Mouse (Mus musculus): ENCODE data around the gene Afg3l1. TPM values are rescaled to one million over a fixed set of nuclear protein-coding genes. Genes with fewer than 3 reads are reported as not detected.
"Not testable (repeated sequence)": the region's sequence is repeated elsewhere in the genome, so short reads cannot be mapped to it uniquely, and the experiment has no call there.

Afg3l1 gene
- total RNA-seq, 1 experiment from 2014 or later = 77.9 TPM

DNA sequence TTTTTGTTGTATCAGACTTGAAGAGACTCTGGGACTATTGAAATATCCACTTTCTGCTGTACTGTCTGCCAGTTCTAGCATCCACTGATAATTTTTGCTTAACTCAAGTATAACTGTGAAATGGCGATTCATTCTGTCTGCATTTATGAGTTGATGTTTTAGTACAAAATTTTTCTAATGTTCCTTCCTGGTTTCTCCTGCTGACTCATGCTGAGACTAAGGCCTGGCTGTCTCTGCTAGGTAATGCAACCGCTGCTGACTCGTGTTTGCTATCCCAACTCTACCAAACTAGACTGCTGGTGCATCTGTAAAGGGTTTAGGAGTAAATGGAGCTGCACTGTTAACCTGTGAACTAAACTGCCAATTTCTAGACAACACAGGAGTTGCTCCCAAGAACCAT lies 10.2 kb upstream of the Afg3l1 start:
- no peak for DNase-seq

- DNase-seq = not testable (repeated sequence)
Observed at GRCm38 (mm10) chr8:123472991-123473390, 4.7 kb upstream of the Afg3l1 start.

- not testable (repeated sequence) for DNase-seq
Observed at GRCm38 (mm10) chr8:123474549-123474948, 3.2 kb upstream of the Afg3l1 start.

DNA sequence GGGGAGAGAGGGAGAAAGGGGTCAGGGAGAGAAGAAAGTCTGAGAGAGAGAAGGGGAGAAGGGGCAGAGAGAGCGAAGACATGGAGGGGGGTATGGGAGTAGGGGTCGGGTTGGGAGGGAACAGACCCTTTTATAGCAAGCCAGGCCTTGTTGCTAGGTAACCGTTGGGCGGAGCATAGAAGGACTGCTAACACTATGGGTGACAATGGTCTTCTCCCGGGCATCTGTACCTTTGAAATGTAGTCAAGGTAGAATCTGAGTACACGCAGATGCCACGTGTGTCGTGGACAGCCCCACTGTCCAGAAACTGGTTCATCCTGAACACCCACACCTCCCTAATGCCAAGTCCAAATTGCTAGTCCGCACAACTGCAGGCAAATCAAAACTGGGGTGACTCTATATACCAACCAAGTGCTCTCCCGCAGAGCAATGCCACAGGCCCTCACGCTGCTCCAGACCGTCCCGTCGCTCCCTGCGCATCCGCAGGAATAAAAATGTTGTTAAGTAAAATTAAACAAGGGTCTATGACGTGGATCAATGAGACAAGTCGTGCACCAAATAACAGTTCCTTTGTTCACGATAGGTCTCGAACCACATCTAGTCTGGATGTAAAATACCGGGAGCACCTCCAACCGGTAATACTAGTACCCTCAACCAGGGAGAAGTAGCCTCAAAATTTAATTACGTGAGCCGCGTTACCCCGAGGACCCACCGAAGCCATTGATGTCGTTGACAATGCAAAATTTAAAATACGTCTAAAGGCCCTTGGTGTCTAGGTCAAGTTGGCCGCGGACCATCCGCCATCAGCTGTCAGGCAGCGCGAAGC lies 579 bp upstream of the Afg3l1 start:
- DNase-seq = no peak

GRCm38 (mm10) chr8:123478456-123479218 lies 934 bp downstream of the Afg3l1 start:
- no peak for DNase-seq

- DNase-seq = no peak
Observed at GRCm38 (mm10) chr8:123482627-123483026, 4.9 kb downstream of the Afg3l1 start.

DNA sequence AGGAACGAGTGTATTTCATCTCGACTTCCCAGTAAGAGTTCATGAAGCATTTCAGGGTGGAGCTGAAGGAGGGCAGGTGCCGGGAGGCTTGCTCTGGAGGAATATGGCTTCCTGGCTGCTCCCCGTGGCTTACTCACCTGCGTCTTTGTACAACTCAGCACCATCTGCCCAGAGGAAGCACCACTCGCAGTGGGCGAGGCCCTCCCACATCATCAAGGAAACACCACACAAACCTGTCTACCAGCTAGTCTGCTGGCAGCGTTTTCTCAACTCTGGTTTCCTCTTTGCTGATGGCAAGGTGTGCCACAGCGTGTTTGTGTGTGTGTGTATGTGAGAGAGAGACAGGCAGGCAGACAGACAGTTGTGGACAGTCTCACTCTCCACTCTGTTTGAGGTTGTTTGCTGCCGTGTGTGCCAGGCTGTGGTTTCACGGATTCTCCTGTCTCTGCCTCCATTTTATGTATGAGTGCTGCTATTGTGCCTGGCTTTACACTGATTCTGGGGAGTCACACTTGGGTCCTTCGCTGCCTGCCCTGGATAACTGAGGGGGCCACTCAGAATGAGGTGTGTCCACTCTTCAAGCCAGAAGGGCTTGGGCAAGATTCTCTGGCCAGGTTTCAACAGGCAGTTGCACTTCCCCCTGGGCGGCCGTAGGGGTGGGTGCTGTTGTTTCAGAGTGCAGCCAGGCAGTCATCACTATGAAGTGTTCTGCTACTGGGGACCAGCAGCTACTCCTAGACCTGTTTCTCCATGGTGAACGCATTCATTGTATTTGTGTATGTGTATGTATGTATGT lies 13.8 kb downstream of the Afg3l1 start:
- DNase-seq = no peak

DNA sequence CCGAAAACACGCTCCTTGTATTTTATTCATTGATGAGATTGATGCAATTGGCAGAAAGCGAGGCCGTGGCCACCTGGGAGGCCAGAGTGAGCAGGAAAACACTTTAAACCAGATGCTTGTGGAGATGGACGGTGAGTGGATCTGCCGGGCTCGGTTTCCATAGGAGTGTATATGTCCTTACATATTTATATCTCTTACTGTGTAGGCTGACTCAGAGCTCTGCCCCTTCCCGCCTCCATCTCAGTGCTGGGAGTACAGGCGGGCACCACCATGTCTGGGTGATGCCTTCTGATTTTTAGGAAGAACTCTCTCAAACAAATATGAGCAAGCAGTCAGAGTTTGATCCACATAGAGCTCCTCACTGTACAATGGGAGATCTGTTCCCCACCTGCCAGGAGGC lies 15.2 kb downstream of the Afg3l1 start:
- no peak for DNase-seq

GRCm38 (mm10) chr8:123497699-123498098 lies 20.0 kb downstream of the Afg3l1 start:
- DNase-seq = no peak

- no peak for DNase-seq
Observed at GRCm38 (mm10) chr8:123498963-123499362, 21.3 kb downstream of the Afg3l1 start.

DNA sequence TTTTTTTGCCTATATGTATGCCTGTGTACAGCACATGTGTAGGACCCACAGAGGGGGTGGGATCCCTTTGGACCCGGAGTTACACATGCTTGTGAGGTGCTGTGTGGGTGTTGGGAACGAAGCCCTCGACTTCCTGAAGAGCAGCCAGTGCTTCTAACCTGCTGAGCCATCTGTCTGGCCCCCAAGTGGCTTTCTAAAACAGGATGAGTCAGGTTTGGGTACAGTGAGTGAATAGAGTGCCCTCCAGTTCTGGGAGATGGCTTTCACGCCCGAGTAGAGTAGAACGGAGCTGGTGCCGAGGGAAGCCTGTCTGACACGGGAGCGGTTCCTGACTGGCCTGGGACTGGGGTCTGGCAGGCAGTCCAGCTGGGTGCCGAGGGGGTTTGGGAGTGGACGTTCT lies 21.9 kb downstream of the Afg3l1 start:
- DNase-seq = no peak

- DNase-seq = no peak
Observed at GRCm38 (mm10) chr8:123502192-123502591, 24.5 kb downstream of the Afg3l1 start.

GRCm38 (mm10) chr8:123503801-123504467 lies 26.2 kb downstream of the Afg3l1 start:
- DNase-seq = no peak

DNA sequence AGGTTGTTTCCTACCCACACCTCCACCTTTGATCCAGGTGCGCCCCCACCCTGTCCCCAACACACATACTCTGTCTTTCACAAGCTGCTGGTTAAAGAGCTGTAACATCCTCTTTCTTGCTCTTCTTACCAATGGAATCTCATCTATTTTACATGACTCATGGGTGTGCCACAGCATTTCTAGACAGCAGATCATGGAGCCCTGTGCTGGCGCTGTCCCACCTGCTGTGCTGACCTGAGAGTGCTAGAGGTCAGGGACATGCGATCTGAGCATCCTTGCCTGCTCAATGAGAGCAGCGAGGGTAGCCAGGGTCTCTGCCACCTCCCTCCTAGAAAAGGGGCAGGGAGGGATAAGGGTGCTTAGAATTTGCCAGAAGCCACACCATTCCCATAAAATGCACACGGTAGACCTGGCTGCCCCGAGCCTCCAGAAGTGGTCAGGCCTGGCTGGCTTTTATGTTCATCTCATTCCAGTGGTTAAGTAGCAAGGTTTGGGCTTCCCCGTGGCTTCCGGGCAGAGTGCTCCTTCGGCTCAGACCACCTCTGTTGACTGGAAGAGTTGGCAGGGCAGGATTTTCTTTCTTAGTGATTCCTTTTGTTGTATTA lies 27.0 kb downstream of the Afg3l1 start:
- no peak for DNase-seq

- no peak for DNase-seq
Observed at GRCm38 (mm10) chr8:123505267-123505666, 27.6 kb downstream of the Afg3l1 start.

- DNase-seq = no peak
Observed at GRCm38 (mm10) chr8:123505695-123506094, 28.0 kb downstream of the Afg3l1 start.

GRCm38 (mm10) chr8:123507153-123507552 lies 29.4 kb downstream of the Afg3l1 start:
- DNase-seq = no peak

DNA sequence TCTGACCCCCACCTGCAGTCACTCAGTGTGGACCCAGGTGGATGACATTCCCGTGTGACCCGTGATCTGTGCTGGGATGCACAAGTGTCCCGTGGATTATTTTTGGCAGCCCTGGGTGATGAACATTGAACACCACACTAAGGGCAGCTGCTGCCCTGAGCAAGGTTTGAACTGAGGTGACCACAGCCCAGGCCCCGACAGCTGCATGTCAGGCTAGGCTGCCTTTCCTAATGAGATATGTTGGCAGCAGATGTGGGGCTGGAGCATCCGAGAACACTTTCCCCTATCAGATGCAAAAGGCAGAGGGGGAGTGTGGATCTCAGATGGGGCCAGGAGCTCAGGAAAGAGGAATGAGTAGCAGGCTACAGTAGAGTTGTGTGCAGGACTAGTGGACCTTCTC lies 33.1 kb downstream of the Afg3l1 start:
- no peak for DNase-seq

- DNase-seq = no peak
Observed at GRCm38 (mm10) chr8:123514136-123514535, 36.4 kb downstream of the Afg3l1 start.

GRCm38 (mm10) chr8:123514781-123515539 lies 37.3 kb downstream of the Afg3l1 start, which contains the start of gene Dbndd1:
TSS of gene Dbndd1 (minus strand) at chr8:123515463.
- DNase-seq = peak; percentile 55

- no peak for DNase-seq
Observed at GRCm38 (mm10) chr8:123515540-123515897, 37.8 kb downstream of the Afg3l1 start.
